Mouse (Mus musculus): ENCODE data around the gene Ptch1. TPM values are rescaled to one million over a fixed set of nuclear protein-coding genes. Genes with fewer than 3 reads are reported as not detected.

Gene Ptch1
- polyA plus RNA-seq, 1 experiment from 2014 or later, result 24.0 TPM

GRCm38 (mm10) chr13:63507001-63507556, 66.3 kb downstream of the Ptch1 start:
- ATAC-seq (ENCODE audit: low FRiP score), result no peak
- no peak overlapping the region for H3K27ac ChIP-seq
- H3K4me3 ChIP-seq (replicated peaks), result no peak overlapping the region
- WGBS, result 87% methylated on average over 6 of the region's 6 CpGs
- H3K9ac ChIP-seq, result no peak overlapping the region
- peaks cover 6% of the 10 kb centered on the region; the same call in 1 of the 2 replicates for H3K27me3 ChIP-seq
- H3K4me2 ChIP-seq, result no peak overlapping the region
- H3K9me3 ChIP-seq, result no peaks in the 10 kb centered on the region
- peaks cover 47% of the 10 kb centered on the region for H3K36me3 ChIP-seq (replicated peaks)
- peaks cover 5% of the 10 kb centered on the region; the same call in 1 of the 2 replicates for H3K4me1 ChIP-seq

GRCm38 (mm10) chr13:63506364-63506763, 67.0 kb downstream of the Ptch1 start:
- H3K4me2 ChIP-seq, result no peak overlapping the region
- peaks cover 40% of the 10 kb centered on the region for H3K36me3 ChIP-seq (replicated peaks)
- no peak overlapping the region for H3K9ac ChIP-seq
- H3K9me3 ChIP-seq, result no peaks in the 10 kb centered on the region
- peaks cover 6% of the 10 kb centered on the region; the same call in 1 of the 2 replicates for H3K27me3 ChIP-seq
- no peak for ATAC-seq (ENCODE audit: low FRiP score)
- H3K4me1 ChIP-seq, result peaks cover 2% of the 10 kb centered on the region; the same call in 1 of the 2 replicates
- WGBS, result 64% methylated on average over 1 of the region's 1 CpGs
- no peak overlapping the region for H3K27ac ChIP-seq
- H3K4me3 ChIP-seq (replicated peaks), result no peak overlapping the region

GRCm38 (mm10) chr13:63502391-63502790, 71.0 kb downstream of the Ptch1 start:
- Histone ChIP-seq H3K9ac (no peak overlapping the region), H3K27me3 (peaks cover 24% of the 10 kb centered on the region; the same call in 1 of the 2 replicates), H3K36me3 (replicated peaks) (peaks cover 3% of the 10 kb centered on the region; the same call in 1 of the 2 replicates), H3K4me1 (0 out of 2 replicates have a peak, but pooled peaks cover under 1% of the 10 kb centered on the region), H3K9me3 (no peaks in the 10 kb centered on the region), H3K27ac (no peak overlapping the region), H3K4me2 (no peak overlapping the region), H3K4me3 (replicated peaks) (no peak overlapping the region)
- 96% methylated on average over 2 of the region's 2 CpGs for WGBS
- ATAC-seq (ENCODE audit: low FRiP score), result no peak

GRCm38 (mm10) chr13:63499489-63499888, 73.9 kb downstream of the Ptch1 start:
- H3K36me3 ChIP-seq (replicated peaks), result no peaks in the 10 kb centered on the region
- no peak overlapping the region for H3K4me2 ChIP-seq
- no peaks in the 10 kb centered on the region for H3K9me3 ChIP-seq
- ATAC-seq (ENCODE audit: low FRiP score), result no peak
- peaks cover 17% of the 10 kb centered on the region for H3K4me1 ChIP-seq
- WGBS, result 97% methylated on average over 2 of the region's 2 CpGs
- peaks cover 29% of the 10 kb centered on the region; the same call in 1 of the 2 replicates for H3K27me3 ChIP-seq
- H3K9ac ChIP-seq, result no peak overlapping the region
- H3K4me3 ChIP-seq (replicated peaks), result no peak overlapping the region
- no peak overlapping the region for H3K27ac ChIP-seq

GRCm38 (mm10) chr13:63496646-63497582, 76.5 kb downstream of the Ptch1 start, which contains the start of gene Fancc:
Gene Fancc (minus strand): TSS chr13:63497278.
- peaks cover 24% of the 10 kb centered on the region; the same call in 1 of the 2 replicates for H3K27me3 ChIP-seq
- H3K4me2 ChIP-seq, result peak within 1 kb of the TSS; percentile 42
- H3K4me1 ChIP-seq, result peaks cover 17% of the 10 kb centered on the region
- no peaks in the 10 kb centered on the region for H3K36me3 ChIP-seq (replicated peaks)
- H3K27ac ChIP-seq, result peak within 1 kb of the TSS; percentile 61
- ATAC-seq (ENCODE audit: low FRiP score), result peak; percentile 85
- H3K9ac ChIP-seq, result no peak within 1 kb of the TSS
- H3K4me3 ChIP-seq (replicated peaks), result no peak within 1 kb of the TSS; the same call in 1 of the 2 replicates
- no peaks in the 10 kb centered on the region for H3K9me3 ChIP-seq
- 15% methylated on average over 23 of the region's 23 CpGs for WGBS

GRCm38 (mm10) chr13:63487707-63488042, 85.7 kb downstream of the Ptch1 start:
- H3K9me3 ChIP-seq, result no peaks in the 10 kb centered on the region
- peak overlapping the region; percentile 71; the same call in 1 of the 2 replicates for H3K27ac ChIP-seq
- H3K9ac ChIP-seq, result no peak overlapping the region
- H3K27me3 ChIP-seq, result 0 out of 2 replicates have a peak, but pooled peaks cover 7% of the 10 kb centered on the region
- WGBS, result 33% methylated on average over 7 of the region's 7 CpGs
- H3K4me2 ChIP-seq, result peak overlapping the region; percentile 16; the same call in 1 of the 2 replicates
- H3K4me3 ChIP-seq (replicated peaks), result no peak overlapping the region
- H3K4me1 ChIP-seq, result peaks cover 22% of the 10 kb centered on the region
- no peaks in the 10 kb centered on the region for H3K36me3 ChIP-seq (replicated peaks)
- ATAC-seq (ENCODE audit: low FRiP score), result no peak

- peak overlapping the region; percentile 71 for H3K27ac ChIP-seq
- no peak overlapping the region for H3K9ac ChIP-seq
- WGBS, result 8% methylated on average over 18 of the region's 18 CpGs
- H3K4me2 ChIP-seq, result peak overlapping the region; percentile 16
- ATAC-seq (ENCODE audit: low FRiP score), result peak; percentile 90
- H3K4me3 ChIP-seq (replicated peaks), result no peak overlapping the region
- H3K9me3 ChIP-seq, result no peaks in the 10 kb centered on the region
- H3K36me3 ChIP-seq (replicated peaks), result no peaks in the 10 kb centered on the region
- H3K4me1 ChIP-seq, result peaks cover 22% of the 10 kb centered on the region
- H3K27me3 ChIP-seq, result 0 out of 2 replicates have a peak, but pooled peaks cover 7% of the 10 kb centered on the region
These were observed 86.3 kb downstream of the Ptch1 start for GRCm38 (mm10) chr13:63486791-63487706.

GRCm38 (mm10) chr13:63475356-63475755, 98.0 kb downstream of the Ptch1 start:
- H3K4me1 ChIP-seq, result no peaks in the 10 kb centered on the region
- WGBS, result 86% methylated on average over 8 of the region's 8 CpGs
- no peak for ATAC-seq (ENCODE audit: low FRiP score)

More at GRCm38 (mm10) chr13:63475356-63475755, 98.0 kb downstream of the Ptch1 start:
- no peak overlapping the region for H3K4me3 ChIP-seq (replicated peaks)
- no peaks in the 10 kb centered on the region for H3K36me3 ChIP-seq (replicated peaks)
- no peak overlapping the region for H3K27ac ChIP-seq
- H3K27me3 ChIP-seq, result no peaks in the 10 kb centered on the region
- no peaks in the 10 kb centered on the region for H3K9me3 ChIP-seq
- H3K4me2 ChIP-seq, result no peak overlapping the region
- no peak overlapping the region for H3K9ac ChIP-seq

Other genes starting within 250 kb of the Ptch1 start
- 21.0 and 23.0 TPM in 2 replicates for gene Fancc, start 76.3 kb downstream of the Ptch1 start, polyA plus RNA-seq (2016; fragmentation: Nextera tagmentation; extraction: Ambion mirVana)
- 22.0 and 25.7 TPM in 2 replicates for gene Ercc6l2, start 241.6 kb upstream of the Ptch1 start, polyA plus RNA-seq (2016; fragmentation: Nextera tagmentation; extraction: Ambion mirVana)